Mouse (Mus musculus): ENCODE measurements around the gene Nim1k. TPM values are rescaled to one million over a fixed set of nuclear protein-coding genes. Genes with fewer than 3 reads are reported as not detected.
"Not testable (repeated sequence)": the region's sequence is repeated elsewhere in the genome, so short reads cannot be mapped to it uniquely, and the experiment has no call there.

The Nim1k gene
- polyA plus RNA-seq, 1 experiment from 2014 or later, result 0.74 TPM

DNA sequence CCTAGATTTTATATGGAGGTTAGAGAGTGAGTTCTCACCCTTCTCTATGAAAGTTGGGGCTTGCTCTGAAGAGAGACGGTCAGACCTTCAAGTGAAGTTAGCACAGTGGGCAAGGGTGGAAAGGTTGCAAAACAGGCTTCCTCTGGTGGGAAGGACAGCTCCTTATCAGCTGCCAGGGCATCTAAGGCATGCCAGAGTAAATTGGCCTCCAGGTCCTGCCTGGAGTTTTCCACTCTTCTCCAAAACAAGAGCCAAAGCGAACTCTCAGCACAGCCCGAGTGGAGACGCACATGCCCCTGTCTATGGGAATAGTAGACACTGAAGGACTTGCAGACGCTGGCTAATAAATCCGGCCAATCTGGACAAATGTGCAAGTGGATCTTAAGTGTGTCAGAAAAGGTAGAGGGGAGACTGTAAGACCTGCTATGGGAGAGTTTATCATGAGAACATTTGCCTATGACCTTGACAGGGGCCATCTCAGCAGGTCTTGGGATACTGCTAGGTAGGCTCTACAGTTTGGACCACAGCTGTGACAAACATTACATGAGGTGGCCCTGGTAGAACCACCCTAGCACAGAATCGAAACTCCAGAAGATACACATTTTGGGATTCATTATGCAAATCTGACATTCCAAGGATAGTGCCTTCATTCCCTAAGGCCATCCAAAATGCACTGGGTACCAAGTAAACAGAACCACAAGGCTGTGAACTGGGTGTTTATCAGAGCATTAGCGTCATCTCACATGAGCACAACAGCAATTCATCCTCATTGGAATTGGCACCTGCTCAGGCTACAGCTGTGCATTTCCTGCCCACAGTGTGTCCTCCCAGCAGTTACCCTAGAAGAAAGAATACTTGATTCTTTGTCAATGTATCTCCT, 46.1 kb downstream of the Nim1k start:
- Histone ChIP-seq H3K4me1 (ENCODE audit: control insufficient read depth in 2 of 2, insufficient read depth in 2 of 2, low read length in 2 of 2) (peaks cover 0 to 8% of the 10 kb centered on the region in 2 experiments; a peak in 1 of 4 replicates), H3K27ac (replicated peaks in 1 of 2; ENCODE audit: control insufficient read depth in 1 of 2, insufficient read depth in 1 of 2, low read depth in 2 of 2, low read length in 2 of 2) (no peak overlapping the region; a peak in 1 of 4 replicates), H3K4me2 (ENCODE audit: low read length) (no peak overlapping the region), H3K27me3 (ENCODE audit: control insufficient read depth, insufficient read depth, low read length) (no peaks in the 10 kb centered on the region), H3K36me3 (ENCODE audit: control insufficient read depth, insufficient read depth, low read length) (peaks cover 50% of the 10 kb centered on the region), H3K9me3 (ENCODE audit: control insufficient read depth, low read length) (no peaks in the 10 kb centered on the region), H3K4me3 (ENCODE audit: control insufficient read depth in 1 of 2, insufficient read depth in 1 of 2, low read depth in 1 of 2, low read length in 2 of 2) (no peak overlapping the region), H3K9ac (ENCODE audit: low read length) (no peak overlapping the region)
- ATAC-seq (ENCODE audit: insufficient number of reproducible peaks, insufficient read depth, low FRiP score, low read depth), result no peak
- WGBS, result 68% methylated on average over 8 of the region's 8 CpGs

- no peaks in the 10 kb centered on the region for H3K27me3 ChIP-seq (ENCODE audit: control insufficient read depth, insufficient read depth, low read length)
- H3K9me3 ChIP-seq (ENCODE audit: control insufficient read depth, low read length), result no peaks in the 10 kb centered on the region
- no peak overlapping the region for H3K9ac ChIP-seq (ENCODE audit: low read length)
- 73% methylated on average over 5 of the region's 5 CpGs for WGBS
- H3K4me2 ChIP-seq (ENCODE audit: low read length), result no peak overlapping the region
- no peak for ATAC-seq (ENCODE audit: insufficient number of reproducible peaks, insufficient read depth, low FRiP score, low read depth)
- peaks cover 57% of the 10 kb centered on the region for H3K36me3 ChIP-seq (ENCODE audit: control insufficient read depth, insufficient read depth, low read length)
- peaks cover 0 to 8% of the 10 kb centered on the region in 2 experiments; a peak in 1 of 4 replicates for H3K4me1 ChIP-seq (ENCODE audit: control insufficient read depth in 2 of 2, insufficient read depth in 2 of 2, low read length in 2 of 2)
- no peak overlapping the region for H3K4me3 ChIP-seq (ENCODE audit: control insufficient read depth in 1 of 2, insufficient read depth in 1 of 2, low read depth in 1 of 2, low read length in 2 of 2)
- no peak overlapping the region; a peak in 1 of 4 replicates for H3K27ac ChIP-seq (replicated peaks in 1 of 2; ENCODE audit: control insufficient read depth in 1 of 2, insufficient read depth in 1 of 2, low read depth in 2 of 2, low read length in 2 of 2)
Observed at GRCm38 (mm10) chr13:119708941-119709340, 46.7 kb downstream of the Nim1k start.

DNA sequence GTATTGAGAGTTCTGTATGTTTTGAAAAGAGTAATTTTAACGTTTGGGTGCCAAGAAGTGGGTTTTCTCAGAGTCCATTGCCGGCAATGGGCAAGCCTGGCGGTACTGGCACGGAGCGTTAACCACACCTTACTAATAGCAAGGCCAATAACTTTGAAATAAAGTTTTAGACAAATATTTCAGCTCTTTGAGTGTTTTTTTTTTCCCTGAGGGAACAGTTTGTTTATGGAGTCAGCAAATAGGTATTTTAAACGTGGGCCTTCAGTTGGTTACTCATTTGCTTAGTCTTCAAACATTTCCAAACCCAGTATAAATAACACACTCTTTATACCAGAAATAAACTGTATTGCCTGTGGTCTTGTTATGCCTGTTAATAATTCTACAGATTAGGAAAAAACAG, 47.8 kb downstream of the Nim1k start:
- Histone ChIP-seq H3K4me1 (ENCODE audit: control insufficient read depth in 2 of 2, insufficient read depth in 2 of 2, low read length in 2 of 2) (peaks cover 0 to 8% of the 10 kb centered on the region in 2 experiments; a peak in 1 of 4 replicates), H3K4me2 (ENCODE audit: low read length) (no peak overlapping the region), H3K27me3 (ENCODE audit: control insufficient read depth, insufficient read depth, low read length) (no peaks in the 10 kb centered on the region), H3K4me3 (ENCODE audit: control insufficient read depth in 1 of 2, insufficient read depth in 1 of 2, low read depth in 1 of 2, low read length in 2 of 2) (no peak overlapping the region), H3K9me3 (ENCODE audit: control insufficient read depth, low read length) (no peaks in the 10 kb centered on the region), H3K9ac (ENCODE audit: low read length) (no peak overlapping the region), H3K36me3 (ENCODE audit: control insufficient read depth, insufficient read depth, low read length) (peaks cover 68% of the 10 kb centered on the region), H3K27ac (replicated peaks in 1 of 2; ENCODE audit: control insufficient read depth in 1 of 2, insufficient read depth in 1 of 2, low read depth in 2 of 2, low read length in 2 of 2) (no peak overlapping the region)
- 92% methylated on average over 6 of the region's 6 CpGs for WGBS
- no peak for ATAC-seq (ENCODE audit: insufficient number of reproducible peaks, insufficient read depth, low FRiP score, low read depth)

DNA sequence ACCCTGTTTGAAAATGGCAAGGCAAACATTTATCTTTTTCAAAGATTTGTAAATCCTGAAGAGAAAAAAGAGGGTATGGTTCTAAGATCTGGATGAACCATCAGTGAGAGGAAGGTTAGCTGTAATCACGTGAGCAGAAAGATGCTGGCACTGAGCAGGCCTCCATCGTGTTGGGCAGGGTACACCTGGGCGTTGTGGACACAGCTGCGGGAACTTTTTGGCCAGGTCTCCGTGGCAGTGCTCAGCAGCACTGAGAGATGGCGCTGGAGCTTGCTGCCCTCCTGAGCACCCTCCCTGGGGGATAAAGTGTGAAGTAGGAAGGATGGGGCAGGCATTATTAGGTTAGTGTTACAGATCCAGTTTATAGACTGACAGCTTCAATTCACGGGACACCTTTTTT, 48.7 kb downstream of the Nim1k start:
- ATAC-seq (ENCODE audit: insufficient number of reproducible peaks, insufficient read depth, low FRiP score, low read depth), result no peak
- peaks cover 73% of the 10 kb centered on the region for H3K36me3 ChIP-seq (ENCODE audit: control insufficient read depth, insufficient read depth, low read length)
- peaks cover 0 to 8% of the 10 kb centered on the region in 2 experiments; a peak in 1 of 4 replicates for H3K4me1 ChIP-seq (ENCODE audit: control insufficient read depth in 2 of 2, insufficient read depth in 2 of 2, low read length in 2 of 2)
- H3K27me3 ChIP-seq (ENCODE audit: control insufficient read depth, insufficient read depth, low read length), result no peaks in the 10 kb centered on the region
- H3K27ac ChIP-seq (replicated peaks in 1 of 2; ENCODE audit: control insufficient read depth in 1 of 2, insufficient read depth in 1 of 2, low read depth in 2 of 2, low read length in 2 of 2), result no peak overlapping the region
- H3K4me2 ChIP-seq (ENCODE audit: low read length), result no peak overlapping the region
- no peaks in the 10 kb centered on the region for H3K9me3 ChIP-seq (ENCODE audit: control insufficient read depth, low read length)
- WGBS, result 75% methylated on average over 7 of the region's 7 CpGs
- H3K4me3 ChIP-seq (ENCODE audit: control insufficient read depth in 1 of 2, insufficient read depth in 1 of 2, low read depth in 1 of 2, low read length in 2 of 2), result no peak overlapping the region
- H3K9ac ChIP-seq (ENCODE audit: low read length), result no peak overlapping the region

DNA sequence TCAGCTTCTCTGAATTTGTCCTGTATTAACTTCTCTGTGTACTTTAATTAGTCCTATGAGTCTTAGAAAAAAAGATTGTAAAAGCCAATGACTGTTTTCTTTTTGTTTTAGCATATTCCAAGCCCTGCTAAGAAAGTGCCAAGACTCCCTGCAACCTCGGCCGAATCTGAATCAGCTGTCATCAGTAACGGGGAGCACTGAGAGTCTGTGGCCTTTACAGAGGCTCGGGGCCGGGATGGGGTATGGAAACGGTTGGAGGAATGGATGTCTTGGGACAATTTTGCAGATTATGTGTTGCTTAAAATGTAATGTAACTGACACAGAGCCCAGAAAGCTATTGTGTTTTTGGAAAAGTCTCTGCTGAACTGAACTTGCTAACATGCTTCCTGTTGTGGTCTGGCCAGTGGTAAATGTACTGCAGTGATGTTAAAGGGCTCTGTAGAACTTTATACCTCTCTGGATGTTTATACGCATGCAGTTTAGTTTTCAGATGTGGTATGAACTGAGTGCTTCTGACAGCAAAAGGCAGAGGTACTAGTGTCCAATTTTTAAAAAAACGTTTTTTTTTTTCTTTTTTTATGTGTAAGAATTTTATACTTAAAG, 49.3 kb downstream of the Nim1k start:
- H3K27me3 ChIP-seq (ENCODE audit: control insufficient read depth, insufficient read depth, low read length); H3K9me3 ChIP-seq (ENCODE audit: control insufficient read depth, low read length); H3K4me3 ChIP-seq (ENCODE audit: control insufficient read depth in 1 of 2, insufficient read depth in 1 of 2, low read depth in 1 of 2, low read length in 2 of 2); ATAC-seq (ENCODE audit: insufficient number of reproducible peaks, insufficient read depth, low FRiP score, low read depth); H3K9ac ChIP-seq (ENCODE audit: low read length); H3K4me2 ChIP-seq (ENCODE audit: low read length); H3K27ac ChIP-seq (replicated peaks in 1 of 2; ENCODE audit: control insufficient read depth in 1 of 2, insufficient read depth in 1 of 2, low read depth in 2 of 2, low read length in 2 of 2); H3K4me1 ChIP-seq (ENCODE audit: control insufficient read depth in 2 of 2, insufficient read depth in 2 of 2, low read length in 2 of 2): not testable (repeated sequence)
- WGBS, result 84% methylated on average over 7 of the region's 8 CpGs
- peaks cover 78% of the 10 kb centered on the region for H3K36me3 ChIP-seq (ENCODE audit: control insufficient read depth, insufficient read depth, low read length)

- H3K9ac ChIP-seq (ENCODE audit: low read length), result no peak overlapping the region
- WGBS, result 89% methylated on average over 7 of the region's 7 CpGs
- peaks cover 86% of the 10 kb centered on the region for H3K36me3 ChIP-seq (ENCODE audit: control insufficient read depth, insufficient read depth, low read length)
- no peak overlapping the region for H3K27ac ChIP-seq (replicated peaks in 1 of 2; ENCODE audit: control insufficient read depth in 1 of 2, insufficient read depth in 1 of 2, low read depth in 2 of 2, low read length in 2 of 2)
- H3K27me3 ChIP-seq (ENCODE audit: control insufficient read depth, insufficient read depth, low read length), result no peaks in the 10 kb centered on the region
- H3K4me2 ChIP-seq (ENCODE audit: low read length), result no peak overlapping the region
- no peak for ATAC-seq (ENCODE audit: insufficient number of reproducible peaks, insufficient read depth, low FRiP score, low read depth)
- no peak overlapping the region for H3K4me3 ChIP-seq (ENCODE audit: control insufficient read depth in 1 of 2, insufficient read depth in 1 of 2, low read depth in 1 of 2, low read length in 2 of 2)
- no peaks in the 10 kb centered on the region for H3K9me3 ChIP-seq (ENCODE audit: control insufficient read depth, low read length)
- peaks cover 0 to 4% of the 10 kb centered on the region in 2 experiments; a peak in 1 of 4 replicates for H3K4me1 ChIP-seq (ENCODE audit: control insufficient read depth in 2 of 2, insufficient read depth in 2 of 2, low read length in 2 of 2)
Observed at GRCm38 (mm10) chr13:119704280-119704679, 51.4 kb downstream of the Nim1k start.

DNA sequence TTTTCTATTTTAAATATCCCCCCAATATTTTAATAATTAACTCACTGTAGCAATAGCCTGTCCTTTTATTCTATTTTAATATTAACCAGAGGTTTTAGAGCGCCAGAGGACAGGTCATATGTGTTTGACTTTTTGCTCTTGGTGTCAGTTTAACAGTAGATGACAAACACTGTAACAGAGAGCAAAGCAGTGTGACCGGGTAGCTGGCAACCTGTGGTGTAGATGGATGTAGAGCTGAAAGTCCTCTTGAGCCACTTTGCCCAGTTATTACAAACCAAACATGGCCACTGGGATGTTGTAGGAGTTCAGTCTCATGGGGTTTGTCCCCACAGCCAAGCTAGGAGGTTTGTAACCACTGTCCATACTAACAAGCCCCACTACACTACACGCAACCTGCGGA, 57.2 kb downstream of the Nim1k start:
- Histone ChIP-seq H3K9me3 (ENCODE audit: control insufficient read depth, low read length) (no peaks in the 10 kb centered on the region), H3K4me1 (ENCODE audit: control insufficient read depth in 2 of 2, insufficient read depth in 2 of 2, low read length in 2 of 2) (no peaks in the 10 kb centered on the region; a peak in 1 of 4 replicates), H3K27ac (replicated peaks in 1 of 2; ENCODE audit: control insufficient read depth in 1 of 2, insufficient read depth in 1 of 2, low read depth in 2 of 2, low read length in 2 of 2) (no peak overlapping the region), H3K4me3 (ENCODE audit: control insufficient read depth in 1 of 2, insufficient read depth in 1 of 2, low read depth in 1 of 2, low read length in 2 of 2) (no peak overlapping the region), H3K27me3 (ENCODE audit: control insufficient read depth, insufficient read depth, low read length) (no peaks in the 10 kb centered on the region), H3K4me2 (ENCODE audit: low read length) (no peak overlapping the region), H3K36me3 (ENCODE audit: control insufficient read depth, insufficient read depth, low read length) (peaks cover 47% of the 10 kb centered on the region), H3K9ac (ENCODE audit: low read length) (no peak overlapping the region)
- 94% methylated on average over 4 of the region's 4 CpGs for WGBS
- no peak for ATAC-seq (ENCODE audit: insufficient number of reproducible peaks, insufficient read depth, low FRiP score, low read depth)
